In genomic region chr4:132816404-132816803, GRCm38 (mm10) we compare ENCODE assay signal across 20 mouse cellular contexts. TPM values are rescaled to one million over a fixed set of nuclear protein-coding genes. Genes with fewer than 3 reads are reported as not detected.
DNase-seq lines count a peak whose midpoint lies in the region; ATAC-seq and TF ChIP-seq lines count a peak whose summit lies in the region.
"Had no signal": no experiment of that assay in that cellular context is flagged by ENCODE, and none has a peak within 500 bp of the region (broad histone marks: within the 10 kb centered on the region; RNA-seq: fewer than 3 reads in every experiment).

No protein-coding gene starts in this region.

- TF ChIP-seq CTCF in kidney, adult 2 months (conservative IDR thresholded peaks at IDR 0.05; ENCODE audit: insufficient read depth, insufficient read length, low read depth, low read length): no peak
- no peak for TF ChIP-seq CTCF in spleen, adult 2 months (IDR thresholded peaks at IDR 0.05; ENCODE audit: extremely low read depth, insufficient read depth, insufficient read length, insufficient replicate concordance)

- H3K4me2 ChIP-seq in kidney, embryonic 14.5 days (replicated peaks; ENCODE audit: low read depth, low read length): no peak overlapping the region
- no peak overlapping the region; the same call in 1 of the 2 replicates for H3K4me2 ChIP-seq in liver, embryonic 16.5 days (ENCODE audit: low read depth, low read length)
- H3K4me2 ChIP-seq in hindbrain, embryonic 11.5 days (replicated peaks; ENCODE audit: low read depth, low read length): no peak overlapping the region
- H3K4me2 ChIP-seq: forebrain, embryonic 13.5 days; limb, embryonic 12.5 days; neural tube, embryonic 13.5 days had no signal

- H3K27me3 ChIP-seq in kidney, adult 2 months (replicated peaks; ENCODE audit: control insufficient read depth, insufficient read depth, low read length): no peaks in the 10 kb centered on the region
- no peaks in the 10 kb centered on the region for H3K27me3 ChIP-seq in kidney, embryonic 14.5 days (ENCODE audit: control insufficient read depth, insufficient read depth, low read length)
- H3K27me3 ChIP-seq in spleen, adult 2 months (ENCODE audit: control insufficient read depth, insufficient read depth, low read length): no peaks in the 10 kb centered on the region
- H3K27me3 ChIP-seq in liver, embryonic 16.5 days (ENCODE audit: control insufficient read depth, insufficient read depth, low read depth, low read length): no peaks in the 10 kb centered on the region
- H3K27me3 ChIP-seq in hindbrain, embryonic 11.5 days (ENCODE audit: control insufficient read depth, insufficient read depth, low read length): no peaks in the 10 kb centered on the region
- H3K27me3 ChIP-seq: forebrain, embryonic 13.5 days; limb, embryonic 12.5 days; megakaryocyte, embryonic 14.5 days; neural tube, embryonic 13.5 days; Patski had no signal

- no peak for TF ChIP-seq POLR2A in kidney, adult 2 months (IDR thresholded peaks at IDR 0.05; ENCODE audit: low read depth, low read length)
- TF ChIP-seq POLR2A in spleen, adult 2 months (IDR thresholded peaks at IDR 0.05; ENCODE audit: low read depth, low read length): no peak

- no peak overlapping the region for H3K27ac ChIP-seq in kidney, adult 2 months (ENCODE audit: insufficient read depth, low read depth, low read length)
- no peak overlapping the region for H3K27ac ChIP-seq in kidney, embryonic 14.5 days (ENCODE audit: low read depth, low read length)
- peak overlapping the region; percentile 66 for H3K27ac ChIP-seq in spleen, adult 2 months (ENCODE audit: insufficient read depth, low read length)
- peak overlapping the region; percentile 70 for H3K27ac ChIP-seq in liver, embryonic 16.5 days (ENCODE audit: low read length)
- H3K27ac ChIP-seq in hindbrain, embryonic 11.5 days (ENCODE audit: low read depth, low read length): no peak overlapping the region
- H3K27ac ChIP-seq: forebrain, embryonic 13.5 days; heart, adult 2 months; kidney, postnatal 0 days; limb, embryonic 12.5 days; neural tube, embryonic 13.5 days had no signal

- no peak for ATAC-seq in kidney, embryonic 14.5 days (ENCODE audit: low FRiP score, low TSS enrichment)
- ATAC-seq in liver, embryonic 16.5 days (ENCODE audit: low read depth): no peak
- no peak for ATAC-seq in hindbrain, embryonic 11.5 days (ENCODE audit: low FRiP score)
- ATAC-seq: forebrain, embryonic 13.5 days; Patski had no signal

- H3K4me1 ChIP-seq in kidney, adult 2 months (ENCODE audit: control insufficient read depth, insufficient read depth, low read length): no peaks in the 10 kb centered on the region
- no peaks in the 10 kb centered on the region for H3K4me1 ChIP-seq in kidney, embryonic 14.5 days (ENCODE audit: control insufficient read depth, insufficient read depth, low read length)
- H3K4me1 ChIP-seq in spleen, adult 2 months (ENCODE audit: control insufficient read depth, insufficient read depth, insufficient read length): peaks cover 12% of the 10 kb centered on the region; the same call in 1 of the 2 replicates
- H3K4me1 ChIP-seq in liver, embryonic 16.5 days (ENCODE audit: control insufficient read depth, low read depth, low read length): no peaks in the 10 kb centered on the region
- no peaks in the 10 kb centered on the region for H3K4me1 ChIP-seq in hindbrain, embryonic 11.5 days (replicated peaks; ENCODE audit: control insufficient read depth, insufficient read depth, low read length)
- H3K4me1 ChIP-seq: forebrain, embryonic 13.5 days; limb, embryonic 12.5 days; neural tube, embryonic 13.5 days had no signal

- peaks cover 6% of the 10 kb centered on the region; the same call in 1 of the 2 replicates for H3K9me3 ChIP-seq in kidney, embryonic 14.5 days (ENCODE audit: control insufficient read depth, low read length)
- peaks cover 2% of the 10 kb centered on the region for H3K9me3 ChIP-seq in liver, embryonic 16.5 days (replicated peaks; ENCODE audit: control insufficient read depth, low read length)
- H3K9me3 ChIP-seq in hindbrain, embryonic 11.5 days (ENCODE audit: control insufficient read depth, low read length): no peaks in the 10 kb centered on the region

- no peak overlapping the region for H3K4me3 ChIP-seq in kidney, adult 2 months (ENCODE audit: insufficient read depth, low read depth, low read length)
- H3K4me3 ChIP-seq in kidney, embryonic 14.5 days (ENCODE audit: low read length): no peak overlapping the region
- H3K4me3 ChIP-seq in spleen, adult 2 months (ENCODE audit: extremely low read depth, insufficient read depth, insufficient read length): no peak overlapping the region
- no peak overlapping the region for H3K4me3 ChIP-seq in liver, embryonic 16.5 days (ENCODE audit: low read depth, low read length)
- no peak overlapping the region for H3K4me3 ChIP-seq in hindbrain, embryonic 11.5 days (ENCODE audit: low read depth, low read length)
- H3K4me3 ChIP-seq: forebrain, embryonic 13.5 days; heart, adult 2 months; limb, embryonic 12.5 days; neural tube, embryonic 13.5 days had no signal

- peak; percentile 12 for DNase-seq in kidney, adult 2 months
- DNase-seq in spleen, adult 2 months (ENCODE audit: low read depth in 1 of 2, low spot score in 2 of 2): peak in 1 of 2 experiments; percentile 33
- no peak for DNase-seq in spleen, postnatal 4 days (ENCODE audit: low spot score in 2 of 2)
- no peak for DNase-seq in hindbrain, embryonic 11.5 days (ENCODE audit: low spot score)
- DNase-seq in adrenal gland, adult 18-20 months (ENCODE audit: low spot score in 2 of 2): no peak
- DNase-seq: B cell, adult 2 months; cerebellum, adult 9-10 months; embryo, embryonic 11 days; heart, postnatal 14 days; right cerebral cortex, postnatal 4 days; thymus, postnatal 36 days had no signal

- H3K36me3 ChIP-seq in kidney, adult 2 months (ENCODE audit: control insufficient read depth, insufficient read depth, low read length): no peaks in the 10 kb centered on the region
- no peaks in the 10 kb centered on the region for H3K36me3 ChIP-seq in kidney, embryonic 14.5 days (ENCODE audit: control insufficient read depth, insufficient read depth, low read length)
- H3K36me3 ChIP-seq in spleen, adult 2 months (ENCODE audit: control insufficient read depth, insufficient read depth, low read length): no peaks in the 10 kb centered on the region
- no peaks in the 10 kb centered on the region for H3K36me3 ChIP-seq in liver, embryonic 16.5 days (ENCODE audit: control insufficient read depth, insufficient read depth)
- H3K36me3 ChIP-seq in hindbrain, embryonic 11.5 days (ENCODE audit: control insufficient read depth, insufficient read depth, low read length): no peaks in the 10 kb centered on the region
- H3K36me3 ChIP-seq: limb, embryonic 12.5 days; neural tube, embryonic 13.5 days had no signal

- 79% methylated on average over 7 of the region's 7 CpGs for WGBS in kidney, adult 2 months
- WGBS in kidney, embryonic 14.5 days: 80% methylated on average over 7 of the region's 7 CpGs
- 49% methylated on average over 7 of the region's 7 CpGs for WGBS in spleen, adult 2 months
- 47% methylated on average over 7 of the region's 7 CpGs for WGBS in liver, embryonic 16.5 days (ENCODE audit: insufficient replicate concordance)
- WGBS in hindbrain, embryonic 11.5 days: 89% methylated on average over 7 of the region's 7 CpGs

- no peak overlapping the region for H3K9ac ChIP-seq in kidney, embryonic 14.5 days (ENCODE audit: low read depth, low read length)
- no peak overlapping the region for H3K9ac ChIP-seq in liver, embryonic 16.5 days (ENCODE audit: low read depth, low read length)
- no peak overlapping the region for H3K9ac ChIP-seq in hindbrain, embryonic 11.5 days (ENCODE audit: low read depth, low read length)
- H3K9ac ChIP-seq: forebrain, embryonic 13.5 days; limb, embryonic 12.5 days; neural tube, embryonic 13.5 days had no signal

RNA-seq across cellular contexts. Expression of gene Themis2, which starts 20.2 kb away (rescaled TPM):
- 2.8 and 3.6 TPM in 2 replicates for polyA plus RNA-seq in kidney, adult 2 months (2012; rRNA removed)
- 0.73 and 1.4 TPM in 2 replicates for polyA plus RNA-seq in kidney, embryonic 14.5 days (2014; fragmentation: Nextera tagmentation; extraction: Ambion mirVana)
- 55.0 and 68.8 TPM in 2 replicates for polyA plus RNA-seq in spleen, adult 2 months (2012; rRNA removed)
- 2.6 and 3.2 TPM in 2 replicates for polyA plus RNA-seq in liver, embryonic 16.5 days (2015; fragmentation: Nextera tagmentation; extraction: Ambion mirVana)
- polyA plus RNA-seq in hindbrain, embryonic 11.5 days (2014; fragmentation: Nextera tagmentation; extraction: Ambion mirVana): 0.67 and 0.69 TPM in 2 replicates
- total RNA-seq in adrenal gland, adult 18-20 months (2021): 1 to 10 TPM; 1.7 to 3.3 TPM
- polyA plus RNA-seq: Patski had no signal

RNA-seq across cellular contexts. Expression of gene Ppp1r8, which starts 26.6 kb away (rescaled TPM):
- 25.2 TPM in 2 replicates for polyA plus RNA-seq in kidney, adult 2 months (2012; rRNA removed)
- polyA plus RNA-seq in kidney, embryonic 14.5 days (2014; fragmentation: Nextera tagmentation; extraction: Ambion mirVana): 65.3 and 77.2 TPM in 2 replicates
- polyA plus RNA-seq in spleen, adult 2 months (2012; rRNA removed): 21.3 and 25.0 TPM in 2 replicates
- 21.6 and 22.0 TPM in 2 replicates for polyA plus RNA-seq in liver, embryonic 16.5 days (2015; fragmentation: Nextera tagmentation; extraction: Ambion mirVana)
- 87.2 and 114 TPM in 2 replicates for polyA plus RNA-seq in hindbrain, embryonic 11.5 days (2014; fragmentation: Nextera tagmentation; extraction: Ambion mirVana)
- total RNA-seq in adrenal gland, adult 18-20 months (2021): 10 to 100 TPM; 31.2 to 41.0 TPM

RNA-seq across cellular contexts. Expression of gene Rpa2, which starts 48.3 kb away (rescaled TPM):
- 10.7 and 11.9 TPM in 2 replicates for polyA plus RNA-seq in kidney, adult 2 months (2012; rRNA removed)
- 120 and 124 TPM in 2 replicates for polyA plus RNA-seq in kidney, embryonic 14.5 days (2014; fragmentation: Nextera tagmentation; extraction: Ambion mirVana)
- 15.4 and 19.9 TPM in 2 replicates for polyA plus RNA-seq in spleen, adult 2 months (2012; rRNA removed)
- polyA plus RNA-seq in liver, embryonic 16.5 days (2015; fragmentation: Nextera tagmentation; extraction: Ambion mirVana): 65.4 and 72.6 TPM in 2 replicates
- 121 and 130 TPM in 2 replicates for polyA plus RNA-seq in hindbrain, embryonic 11.5 days (2014; fragmentation: Nextera tagmentation; extraction: Ambion mirVana)
- 1 to 10 TPM; 5.2 to 7.2 TPM for total RNA-seq in adrenal gland, adult 18-20 months (2021)

RNA-seq across cellular contexts. Expression of gene Smpdl3b, which starts 59.4 kb away (rescaled TPM):
- 2.0 and 2.2 TPM in 2 replicates for polyA plus RNA-seq in kidney, adult 2 months (2012; rRNA removed)
- 7.0 and 10.5 TPM in 2 replicates for polyA plus RNA-seq in kidney, embryonic 14.5 days (2014; fragmentation: Nextera tagmentation; extraction: Ambion mirVana)
- 1.5 and 4.2 TPM in 2 replicates for polyA plus RNA-seq in spleen, adult 2 months (2012; rRNA removed)
- polyA plus RNA-seq in liver, embryonic 16.5 days (2015; fragmentation: Nextera tagmentation; extraction: Ambion mirVana): 0.75 and 0.90 TPM in 2 replicates
- polyA plus RNA-seq in hindbrain, embryonic 11.5 days (2014; fragmentation: Nextera tagmentation; extraction: Ambion mirVana): 1.7 and 1.8 TPM in 2 replicates
- 10 to 100 TPM in 1 of 2 experiments, under 1 TPM in 1; 0.83 to 15.0 TPM for total RNA-seq in adrenal gland, adult 18-20 months (2021)

Comparison
In these comparisons a context has a peak if more than half of its experiments do, and no peak if none do; other contexts are left out.
1. H3K27ac ChIP-seq: peak in spleen, adult 2 months (single experiment) and liver, embryonic 16.5 days (single experiment); none in kidney, adult 2 months (single experiment), kidney, embryonic 14.5 days (single experiment) and hindbrain, embryonic 11.5 days (single experiment).
2. RNA of gene Themis2, which starts 20.2 kb away (polyA plus RNA-seq): 55.0 to 68.8 TPM in spleen, adult 2 months; 2.8 to 3.6 TPM in kidney, adult 2 months, 2.6 to 3.2 TPM in liver, embryonic 16.5 days, 0.73 to 1.4 TPM in kidney, embryonic 14.5 days and 0.67 to 0.69 TPM in hindbrain, embryonic 11.5 days; every median in the first group is over 10 times any median in the second.